Mouse (Mus musculus) G1E (cell line): ENCODE data around the gene Ispd.

Experiments used
- CTCF ChIP-seq: IDR thresholded peaks from 2 replicates; pipeline ENCODE4 v1.5.1; 2012; ENCODE audit warnings: low read depth, low read length, inconsistent platforms, mixed read lengths
- GATA1 ChIP-seq: IDR thresholded peaks from 2 replicates; pipeline ENCODE4 v1.6.1; 2012; ENCODE audit warnings: borderline replicate concordance, low read length, inconsistent platforms, mixed read lengths
- GATA2 ChIP-seq: IDR thresholded peaks from 2 replicates; pipeline ENCODE4 v1.6.1; 2012; ENCODE audit warnings: low read depth, low read length, inconsistent platforms, borderline replicate concordance
- POLR2AphosphoS5 ChIP-seq: IDR thresholded peaks from 2 replicates; pipeline ENCODE4 v1.6.1; 2012; ENCODE audit warnings: low read depth, low read length, inconsistent platforms; ENCODE audit not compliant: insufficient replicate concordance
- TAL1 ChIP-seq: conservative IDR thresholded peaks from 2 replicates; pipeline ENCODE4 v1.6.1; 2012; ENCODE audit warnings: low read depth, low read length, inconsistent platforms, mixed read lengths

DNA sequence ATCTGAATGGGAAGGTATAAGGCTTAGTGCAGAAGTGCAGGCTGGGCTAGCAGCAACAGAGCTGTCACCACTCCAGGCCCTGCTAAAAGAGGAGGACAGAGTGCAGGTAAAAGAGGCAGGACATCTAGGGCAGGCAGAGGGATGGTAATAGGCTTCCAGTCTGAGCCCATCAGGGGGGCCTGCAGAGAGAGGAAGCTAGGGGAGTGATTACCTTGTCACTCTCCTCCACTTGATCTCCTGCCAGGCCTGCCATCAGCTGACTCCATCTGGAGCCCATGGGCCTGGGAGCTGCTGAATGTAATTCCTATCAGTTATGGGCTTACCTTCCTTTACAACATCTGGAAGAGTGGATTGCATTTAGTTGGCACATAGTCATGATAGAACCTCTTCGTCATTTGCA lies 48.6 kb upstream of the Ispd start:
- TF ChIP-seq CTCF (no peak), POLR2AphosphoS5 (no peak), GATA1 (no peak), TAL1 (no peak), GATA2 (no peak)
